Mouse (Mus musculus): ENCODE data around the gene Krt19.
A peak's percentile ranks its signal among the peaks of the same experiment; 100 is the strongest.

Gene Krt19

DNA sequence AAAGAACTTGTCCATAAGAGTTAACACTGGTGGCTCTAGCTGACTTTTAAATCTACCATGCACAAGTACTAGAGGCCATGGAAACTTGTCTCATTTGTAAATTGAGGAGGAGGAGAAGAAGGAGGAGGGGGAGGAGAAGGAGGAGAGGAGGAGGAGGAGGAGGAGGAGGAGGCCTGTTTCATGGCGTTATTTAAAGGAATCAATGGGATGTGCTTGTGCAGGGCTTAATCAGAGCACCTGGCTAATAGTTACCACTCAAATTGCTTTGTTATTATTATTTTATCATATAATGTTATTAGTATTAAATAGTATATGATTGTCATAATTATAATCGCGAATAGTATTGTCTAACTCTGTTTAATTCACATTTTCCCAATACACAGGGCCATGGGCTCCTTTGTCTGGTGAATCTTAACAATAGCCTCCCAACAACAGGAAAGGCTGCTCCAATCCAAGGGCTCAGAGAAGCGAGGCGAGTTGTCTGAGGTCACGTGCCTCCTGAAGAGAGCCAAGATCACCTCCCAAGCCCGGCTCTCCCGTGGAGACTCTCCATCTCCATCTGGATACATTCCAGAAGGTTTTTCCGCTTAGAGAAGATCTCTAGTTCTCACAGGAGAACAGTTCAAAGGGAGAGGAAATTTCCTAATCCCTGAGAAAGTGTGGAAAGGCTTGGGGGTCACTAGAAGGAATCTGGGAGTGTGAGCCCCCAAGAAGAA, at the start of gene Krt19:
TSS of gene Krt19 (minus strand) at position 51 of the 716 bp plus-strand sequence.
- no peak for DNase-seq (ENCODE audit: low read depth, low spot score)

DNA sequence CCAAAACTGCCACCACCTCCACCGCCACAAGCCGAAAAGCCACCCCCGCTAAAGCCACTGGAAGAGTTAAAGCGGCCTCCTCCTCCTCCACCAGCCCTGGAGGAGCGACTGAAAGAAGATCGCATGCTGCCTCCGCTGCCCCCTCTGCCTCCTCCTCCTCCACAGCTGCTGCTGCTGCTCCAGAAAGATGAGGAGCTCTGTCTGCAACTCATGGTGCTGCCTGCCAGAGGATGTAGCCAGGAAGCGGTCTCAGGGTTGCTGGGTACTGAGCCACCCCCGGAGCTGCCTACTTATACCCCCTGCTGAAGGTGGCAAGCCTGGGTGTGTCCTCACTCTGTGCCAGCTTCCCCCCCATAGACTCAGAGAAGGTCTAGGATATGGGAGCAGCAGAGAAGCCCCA, 44.5 kb upstream of the Krt19 start, which contains the start of gene Krt9:
TSS of gene Krt9 (minus strand) at position 255 of the 400 bp plus-strand sequence.
- no peak for DNase-seq (ENCODE audit: low read depth, low spot score)

DNA sequence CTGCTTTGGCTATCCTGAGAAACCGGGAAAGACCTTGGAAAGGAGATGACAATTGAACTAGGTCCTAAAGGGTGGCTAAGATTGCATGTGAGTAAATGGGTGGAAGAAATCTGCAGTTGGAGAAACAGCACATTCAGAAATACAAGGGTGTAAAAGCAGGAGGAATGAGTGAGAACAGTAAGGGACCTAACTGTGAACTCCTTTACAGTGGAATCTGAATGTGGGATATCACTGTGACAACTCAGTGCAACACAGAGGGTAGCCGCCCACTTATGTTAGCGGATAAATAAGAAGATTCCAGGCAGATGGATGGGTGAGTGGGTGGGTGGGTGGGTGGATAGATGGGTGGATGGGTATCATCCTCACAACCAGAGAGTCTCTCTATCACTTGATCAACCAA, 43.4 kb upstream of the Krt19 start:
- DNase-seq (ENCODE audit: low read depth, low spot score): no peak

DNA sequence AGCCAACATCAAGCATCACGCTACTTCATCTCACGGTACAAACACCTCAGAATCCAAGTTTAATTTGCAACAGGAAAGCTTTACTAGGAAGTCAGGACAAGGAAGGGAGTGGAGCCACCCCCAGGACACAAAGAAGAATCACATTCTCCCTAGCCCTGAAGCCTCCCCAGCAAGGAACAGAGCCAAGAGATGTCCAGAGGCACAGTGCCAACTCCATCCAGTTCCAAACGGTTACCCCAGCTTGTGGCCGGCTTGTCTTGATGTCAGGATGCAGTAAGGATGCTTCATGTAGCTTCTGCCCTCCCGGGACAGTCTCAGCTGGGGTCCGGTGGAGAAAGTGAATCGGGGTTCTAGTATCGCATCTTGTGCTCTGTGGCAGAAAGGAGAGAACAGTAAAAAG, 38.3 kb upstream of the Krt19 start:
- DNase-seq (ENCODE audit: low read depth, low spot score): no peak

DNA sequence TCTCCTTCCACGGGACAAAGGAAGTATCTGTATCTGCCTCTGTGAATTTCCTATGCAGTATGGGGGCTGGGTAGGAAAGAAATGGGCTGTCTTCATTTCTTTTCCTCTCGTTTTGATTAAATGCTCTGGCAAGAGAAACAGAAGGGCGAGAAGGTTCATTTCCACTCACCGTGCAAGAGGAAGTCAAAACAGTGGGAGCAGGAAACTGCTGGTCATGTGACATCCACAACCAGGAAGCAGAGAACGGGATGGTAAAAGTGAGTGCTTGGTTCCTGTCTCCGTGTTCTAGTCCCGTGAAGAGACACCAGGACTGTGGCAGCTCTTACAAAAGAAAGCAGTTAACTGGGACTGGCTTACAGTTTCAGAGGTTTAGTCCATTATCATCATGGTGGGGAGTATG, 33.3 kb upstream of the Krt19 start:
- no peak for DNase-seq (ENCODE audit: low read depth, low spot score)

DNA sequence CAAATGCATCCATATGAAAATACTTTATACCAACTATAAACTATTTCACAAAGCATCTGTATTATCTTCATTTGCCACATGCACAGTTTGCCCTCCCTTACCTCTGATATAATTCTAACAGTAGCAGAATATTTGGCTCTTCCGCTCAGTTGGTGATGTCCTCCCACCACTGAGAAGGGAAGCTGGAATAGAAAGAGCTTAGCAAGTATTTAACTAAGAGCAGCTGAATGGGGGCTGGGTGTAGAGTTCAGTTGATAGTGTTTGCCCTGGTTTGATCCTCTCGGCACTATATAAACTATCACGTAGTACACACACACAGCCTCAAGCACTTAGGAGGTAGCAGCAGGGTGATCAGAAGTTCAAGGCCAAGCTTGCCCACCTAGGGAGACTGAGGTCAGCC, 30.8 kb upstream of the Krt19 start:
- no peak for DNase-seq (ENCODE audit: low read depth, low spot score)

DNA sequence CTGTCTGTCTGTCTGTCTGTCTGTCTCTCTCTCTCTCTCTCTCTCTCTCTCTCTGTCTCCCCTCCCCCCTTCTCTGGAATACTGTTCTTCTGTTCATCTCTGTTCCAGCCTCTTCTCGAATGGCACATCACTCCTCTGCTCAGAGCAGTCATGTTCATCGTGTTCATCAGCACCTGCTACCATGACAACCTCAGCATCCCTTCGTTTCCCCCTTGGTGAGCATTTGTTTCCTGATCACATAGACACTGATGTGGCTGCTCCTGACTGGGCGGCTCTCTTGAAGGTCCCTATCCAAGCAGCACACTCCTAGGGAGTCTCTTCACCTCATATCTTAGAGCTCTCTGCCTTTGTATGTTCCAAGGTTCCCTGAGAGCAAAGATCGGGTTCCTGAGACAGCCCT, 29.8 kb upstream of the Krt19 start:
- DNase-seq (ENCODE audit: low read depth, low spot score): no peak

DNA sequence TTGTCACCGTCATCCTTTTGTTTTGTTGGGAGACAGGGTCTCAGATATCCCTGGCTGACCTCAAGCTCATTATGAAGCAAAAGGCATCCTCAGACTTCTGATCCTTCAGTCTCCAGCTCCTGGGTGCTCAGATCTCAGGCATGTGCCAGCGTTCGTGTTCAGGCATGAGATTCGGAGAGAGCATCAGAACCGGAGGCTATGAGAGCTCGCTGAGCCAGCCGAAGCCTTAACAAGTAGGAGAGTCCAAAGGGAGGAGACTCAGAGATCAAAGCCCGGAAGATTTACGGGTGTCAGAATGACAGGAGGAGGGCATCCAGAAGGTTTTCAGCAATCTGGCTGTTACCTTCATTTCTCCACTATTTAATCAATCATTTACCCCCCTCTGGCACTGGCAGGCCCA, 28.3 kb upstream of the Krt19 start:
- DNase-seq (ENCODE audit: low read depth, low spot score): no peak

DNA sequence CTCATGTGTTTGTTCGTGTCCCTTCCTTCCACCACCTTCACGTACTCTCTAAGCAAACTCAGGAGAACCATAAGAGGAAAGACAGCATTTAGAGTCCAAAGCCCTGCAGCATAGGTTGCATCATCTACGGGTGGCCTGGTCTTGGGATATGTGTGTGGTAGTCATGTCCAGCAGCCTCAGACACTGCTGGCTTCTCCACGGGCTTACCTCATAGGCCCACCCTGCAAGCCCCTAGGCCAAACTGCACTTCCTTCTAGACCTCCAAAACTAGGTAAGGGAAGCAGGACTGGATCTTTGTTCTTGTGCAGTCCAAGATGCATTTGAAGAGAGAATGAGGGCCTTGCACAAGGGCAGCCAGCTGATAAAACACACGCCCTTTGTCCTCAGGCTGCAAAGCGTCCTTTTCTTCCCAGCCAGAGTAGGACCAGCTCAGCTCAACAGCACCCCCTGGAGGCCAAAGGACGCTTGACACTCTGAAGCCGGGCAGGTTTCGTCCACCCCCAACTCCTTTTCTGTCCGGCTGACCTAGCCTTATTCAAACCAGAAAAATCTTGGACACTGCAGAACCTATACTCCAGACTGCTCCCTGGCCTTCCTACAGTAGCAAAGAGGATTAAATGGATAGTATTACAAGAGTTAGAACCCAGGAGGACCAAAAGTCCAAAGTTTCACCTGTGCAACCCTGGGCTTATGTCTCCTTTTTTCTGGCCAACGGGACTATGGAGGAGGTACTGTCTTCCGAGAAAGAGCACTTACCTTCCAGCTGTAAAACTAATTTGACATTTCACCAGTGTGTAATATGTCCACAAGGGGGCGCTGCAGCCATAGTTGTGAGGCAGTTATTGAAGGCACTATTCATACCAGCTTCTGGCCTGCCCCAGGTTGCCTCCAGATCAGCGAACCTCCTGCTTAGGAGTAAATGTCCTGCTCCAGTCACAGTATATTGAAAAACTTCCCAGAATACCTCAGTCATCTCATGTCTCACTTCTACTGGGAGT, 20.6 kb upstream of the Krt19 start:
- DNase-seq (ENCODE audit: low read depth, low spot score): peak; percentile 59

DNA sequence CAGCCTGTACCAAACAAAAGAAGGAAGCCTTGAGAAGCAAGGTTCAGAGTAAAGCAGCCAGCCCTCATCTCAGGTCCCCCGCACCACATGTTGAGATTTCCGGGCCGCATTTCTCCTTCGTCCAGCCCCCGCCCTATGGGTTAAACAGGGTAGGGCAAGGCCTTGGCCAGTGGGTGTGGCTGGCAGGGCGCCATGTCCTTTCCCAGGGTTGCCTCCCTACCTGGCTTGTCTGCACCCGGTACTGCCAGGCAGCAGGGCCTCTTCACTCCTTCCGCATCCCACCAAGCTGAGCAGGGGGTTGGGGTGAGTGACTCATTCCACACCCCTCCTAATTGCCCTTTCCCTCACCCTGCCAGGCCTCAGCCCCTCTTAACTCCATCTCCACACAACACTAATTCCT, 19.6 kb upstream of the Krt19 start:
- no peak for DNase-seq (ENCODE audit: low read depth, low spot score)

DNA sequence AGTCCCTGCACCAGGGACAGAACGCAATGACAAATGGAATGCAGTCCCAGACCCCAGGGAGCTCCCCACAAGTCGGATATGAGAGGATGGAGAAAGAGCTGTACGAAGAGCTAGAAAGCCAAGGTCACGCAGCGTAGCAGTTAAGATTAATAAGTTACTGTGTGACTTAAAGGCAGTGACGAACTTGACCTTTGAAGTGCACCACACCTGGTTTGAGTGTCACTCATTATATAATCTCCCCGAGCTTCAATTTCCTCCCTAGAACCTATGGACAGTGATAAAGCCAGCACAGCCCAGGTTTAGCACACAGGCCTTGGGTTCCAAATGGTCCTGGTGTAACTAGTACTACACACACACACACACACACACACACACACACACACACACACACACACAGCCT, 15.9 kb upstream of the Krt19 start:
- DNase-seq (ENCODE audit: low read depth, low spot score): no peak

DNA sequence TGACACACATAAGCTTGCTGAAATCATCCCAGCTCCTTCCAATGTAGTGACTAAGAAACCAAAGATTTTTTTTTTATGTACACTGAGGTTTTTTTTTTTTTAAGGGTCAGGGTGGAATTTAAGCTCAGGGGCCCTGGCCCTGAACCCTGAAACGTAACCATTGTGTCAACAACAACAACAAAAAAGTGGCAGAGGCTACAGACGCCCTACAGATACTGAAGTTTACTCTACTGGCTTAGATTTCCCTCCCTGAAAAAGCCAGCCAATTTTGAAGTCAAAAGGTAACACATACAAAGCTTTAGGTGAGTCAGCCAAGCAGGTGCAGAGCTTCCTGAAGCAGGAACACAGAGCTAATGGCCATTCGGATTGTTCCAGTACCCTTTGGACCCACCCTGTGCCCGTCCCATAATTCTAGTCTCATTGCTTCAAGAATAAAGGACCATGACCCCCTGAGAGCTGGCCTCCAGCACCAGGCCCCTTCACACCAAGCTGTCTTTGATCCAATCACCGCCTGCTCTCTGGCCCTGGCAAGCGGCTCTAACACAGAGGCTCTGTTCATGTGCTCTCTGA, 9.5 kb upstream of the Krt19 start:
- DNase-seq (ENCODE audit: low read depth, low spot score): no peak

DNA sequence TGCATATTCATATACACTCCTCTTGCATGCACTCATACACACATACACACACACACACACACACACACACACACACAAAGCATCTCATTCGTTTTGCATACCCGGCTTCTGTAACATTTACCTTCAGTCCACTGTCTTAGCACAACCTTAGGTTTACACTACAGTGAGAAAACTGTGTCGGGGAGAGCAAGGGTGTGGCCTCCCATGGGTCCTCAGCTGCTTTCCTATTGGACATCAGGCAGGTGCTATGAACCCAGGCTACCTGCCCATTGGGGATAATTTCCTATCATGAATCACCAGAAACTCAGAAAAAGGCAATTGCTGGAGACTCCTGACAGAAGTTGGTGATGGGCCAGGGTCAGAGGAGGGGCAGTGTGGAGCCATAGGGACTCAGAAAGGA, 8.9 kb upstream of the Krt19 start:
- DNase-seq (ENCODE audit: low read depth, low spot score): no peak

DNA sequence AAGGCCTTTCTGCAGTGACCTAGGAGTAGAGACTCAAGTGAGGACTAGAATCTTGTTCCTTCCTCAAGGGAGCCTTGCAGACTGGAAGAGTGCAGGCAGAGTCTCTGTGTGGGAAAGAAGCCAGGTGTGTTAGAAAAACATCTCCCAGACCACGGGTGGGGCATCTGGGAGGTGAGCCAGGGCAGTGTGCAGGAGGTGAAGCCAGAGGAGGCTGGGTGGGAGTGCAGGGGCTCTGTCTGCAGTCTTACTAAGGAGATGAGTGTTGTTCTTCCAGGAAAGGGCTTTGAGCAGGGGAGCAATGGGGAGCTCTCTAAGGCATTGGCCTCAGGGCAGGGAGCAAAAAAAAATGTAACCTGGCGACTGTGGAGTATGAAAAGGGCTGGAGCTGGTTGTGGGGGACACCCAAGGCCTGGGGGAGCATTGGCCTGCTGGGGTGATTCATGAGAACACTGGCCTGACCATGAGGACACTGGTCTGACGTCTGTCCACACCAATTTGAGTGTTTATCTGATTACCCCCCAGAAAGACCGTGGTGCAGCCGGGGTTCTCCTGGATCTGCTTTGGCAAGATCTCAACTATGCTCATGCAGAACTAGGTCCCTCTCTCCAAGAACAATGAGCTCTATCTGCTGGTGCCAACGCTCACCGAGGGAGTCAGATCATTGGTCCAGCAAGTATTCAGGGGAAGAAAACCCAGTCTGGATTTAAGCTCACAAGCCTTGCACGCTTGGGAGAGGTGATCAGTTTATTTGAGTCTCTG, 7.2 kb upstream of the Krt19 start:
- DNase-seq (ENCODE audit: low read depth, low spot score): no peak

DNA sequence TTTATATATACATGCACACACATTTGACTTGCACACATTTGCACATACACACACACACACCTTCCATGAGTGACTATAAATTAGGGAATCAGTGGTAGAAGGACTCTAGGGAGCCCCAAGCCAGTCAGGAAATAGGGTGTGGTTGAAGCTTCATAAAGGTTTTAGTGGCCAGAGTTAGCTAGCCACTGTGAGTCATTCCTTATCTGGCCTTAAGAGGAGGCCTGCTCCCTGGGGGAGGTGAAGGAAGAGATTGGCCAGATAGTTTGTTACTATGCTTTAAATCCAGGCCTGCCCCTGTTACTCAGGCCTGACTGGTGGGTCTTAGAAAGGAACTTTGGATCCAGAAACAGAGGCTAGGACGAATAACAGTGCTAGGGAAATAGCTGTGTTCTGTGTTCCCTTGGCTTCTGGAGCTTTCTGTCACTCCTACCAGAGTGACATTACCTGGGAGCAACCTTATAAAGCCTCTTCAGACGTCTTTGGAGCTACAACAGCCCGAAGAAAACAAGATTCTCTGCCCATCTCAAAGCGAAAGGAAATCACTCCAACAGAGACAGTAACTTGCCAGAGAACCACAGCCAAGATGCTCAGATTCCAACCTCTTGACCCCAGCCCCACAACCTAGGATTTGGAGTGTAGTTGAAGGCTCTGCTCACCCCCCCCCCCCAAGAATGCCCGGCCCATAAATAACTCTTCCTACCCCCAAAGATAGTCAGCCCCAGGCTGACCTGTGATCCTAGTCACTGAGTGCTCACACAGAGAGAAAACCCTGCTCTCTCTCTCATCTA, 705 bp downstream of the Krt19 start:
- no peak for DNase-seq (ENCODE audit: low read depth, low spot score)

DNA sequence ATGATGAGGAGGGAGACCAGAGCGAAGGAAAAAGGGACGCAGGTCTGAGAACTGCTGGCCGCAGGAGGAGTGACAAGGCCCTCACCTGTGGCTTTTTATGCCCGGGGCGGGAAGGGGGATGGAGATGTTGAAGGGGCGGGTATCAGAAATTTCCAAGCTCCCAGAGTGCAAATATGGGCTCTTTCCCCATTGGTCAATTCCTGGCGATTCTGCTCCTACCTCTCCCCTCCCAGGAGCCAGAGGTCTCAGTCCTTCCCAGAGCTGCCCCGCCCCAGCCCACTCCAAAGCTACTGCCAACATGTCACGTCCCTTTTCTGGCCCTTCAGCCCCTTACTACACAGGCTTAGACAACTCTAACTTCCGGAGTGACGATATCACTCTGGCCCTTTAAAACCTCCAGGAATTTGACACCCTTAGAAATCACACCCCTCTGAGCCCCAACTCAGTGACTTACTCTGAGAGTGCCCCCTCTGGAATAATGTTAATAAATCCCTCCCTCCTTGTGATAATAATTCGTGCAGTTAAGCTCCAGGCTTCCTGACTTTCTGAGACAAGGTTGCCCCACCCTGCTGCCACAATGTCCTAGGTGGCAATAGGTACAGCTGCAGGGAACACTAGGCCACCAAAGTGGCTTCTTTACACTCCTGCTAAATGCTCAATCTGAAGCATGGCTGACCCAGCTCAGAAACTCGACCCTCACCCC, 2.5 kb downstream of the Krt19 start:
- no peak for DNase-seq (ENCODE audit: low read depth, low spot score)

DNA sequence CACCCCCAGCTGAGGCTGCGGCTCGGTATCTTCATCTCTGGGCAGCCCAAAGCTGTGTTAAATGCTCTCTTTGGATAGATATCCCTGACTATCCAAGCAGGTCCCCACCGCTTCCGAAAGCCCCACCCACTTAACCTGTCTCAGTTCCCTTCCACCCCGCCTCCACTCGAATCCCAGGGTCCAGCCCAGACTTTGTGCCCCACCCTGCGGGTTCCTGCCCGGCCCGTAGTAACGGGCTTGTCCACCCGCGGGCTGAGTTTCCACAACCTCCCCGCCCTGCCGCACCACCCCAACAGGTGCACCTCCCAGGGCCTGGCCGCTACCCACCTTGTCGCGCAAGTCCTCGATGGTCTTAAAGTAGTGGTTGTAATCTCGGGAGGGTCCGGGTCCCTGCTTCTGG, 3.4 kb downstream of the Krt19 start:
- DNase-seq (ENCODE audit: low read depth, low spot score): peak; percentile 34

DNA sequence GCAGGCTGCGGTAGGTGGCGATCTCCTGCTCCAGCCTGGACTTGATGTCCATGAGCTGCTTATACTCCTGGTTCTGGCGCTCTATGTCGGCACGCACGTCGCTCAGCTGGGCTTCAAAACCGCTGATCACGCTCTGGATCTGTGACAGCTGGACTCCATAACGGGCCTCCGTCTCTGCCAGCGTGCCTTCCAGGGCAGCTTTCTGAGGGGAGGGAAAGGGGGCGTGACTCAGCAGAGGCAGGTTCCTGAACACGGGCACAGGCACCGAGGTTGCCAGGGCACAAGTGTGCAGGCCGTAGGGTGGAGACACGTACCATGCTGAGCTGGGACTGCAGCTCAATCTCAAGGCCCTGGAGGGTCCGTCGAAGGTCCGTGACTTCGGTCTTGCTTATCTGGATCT, 7.5 kb downstream of the Krt19 start:
- no peak for DNase-seq (ENCODE audit: low read depth, low spot score)

DNA sequence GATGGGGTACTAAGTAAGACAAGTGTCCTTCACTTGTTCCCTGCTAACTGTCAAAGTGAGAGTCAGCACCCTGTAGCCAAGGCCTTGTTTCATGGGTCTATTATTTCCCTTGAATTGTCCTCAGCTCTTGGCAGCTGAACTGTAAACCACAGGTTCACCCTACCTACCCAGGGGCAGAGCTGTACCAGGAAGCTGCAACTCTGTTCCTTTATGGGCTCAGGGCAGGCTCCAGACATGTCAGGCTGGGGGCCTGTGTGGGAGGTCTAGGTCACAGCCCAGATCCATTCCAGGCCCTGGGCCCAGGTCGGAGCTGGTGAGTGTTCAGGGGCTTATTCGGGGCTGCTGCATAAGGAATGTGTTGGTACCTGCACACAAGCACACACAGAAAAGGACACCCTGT, 9.1 kb downstream of the Krt19 start:
- DNase-seq (ENCODE audit: low read depth, low spot score): no peak

DNA sequence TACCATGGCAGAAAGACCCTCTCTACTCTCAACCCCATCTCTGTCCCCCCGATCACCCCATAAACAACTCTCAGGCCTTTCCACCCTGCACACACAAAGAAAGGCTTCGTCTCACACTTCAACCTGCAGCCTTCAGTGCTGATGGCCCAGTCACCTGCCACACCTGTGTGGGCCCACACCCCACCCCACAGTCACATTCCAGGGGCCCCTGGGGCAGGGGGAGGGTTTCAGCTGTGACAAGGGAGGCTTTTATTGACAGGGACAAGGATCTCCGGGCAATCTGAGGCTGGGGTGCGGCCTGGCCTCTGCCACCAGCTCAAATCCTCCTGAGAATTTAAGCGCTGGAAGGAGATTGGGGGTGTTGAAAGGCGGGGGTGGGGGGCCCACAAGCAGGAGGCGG, 9.7 kb downstream of the Krt19 start:
- DNase-seq (ENCODE audit: low read depth, low spot score): no peak

All from WW6 (cell line).